Mouse (Mus musculus) liver, adult 2 months (tissue): ENCODE data around the gene Olfr874.

Experiments used
- CTCF ChIP-seq: fragments of 200-500 bp; IDR thresholded peaks from 2 replicates; pipeline ENCODE4 v1.5.1; 2011; ENCODE audit warnings: low read depth, low read length, control low read depth
- POLR2A ChIP-seq: fragments of 200-500 bp; IDR thresholded peaks from 2 replicates; pipeline ENCODE4 v1.6.1; 2011; ENCODE audit warnings: low read length, control low read depth; ENCODE audit not compliant: insufficient read depth; ENCODE audit errors: extremely low read depth

DNA sequence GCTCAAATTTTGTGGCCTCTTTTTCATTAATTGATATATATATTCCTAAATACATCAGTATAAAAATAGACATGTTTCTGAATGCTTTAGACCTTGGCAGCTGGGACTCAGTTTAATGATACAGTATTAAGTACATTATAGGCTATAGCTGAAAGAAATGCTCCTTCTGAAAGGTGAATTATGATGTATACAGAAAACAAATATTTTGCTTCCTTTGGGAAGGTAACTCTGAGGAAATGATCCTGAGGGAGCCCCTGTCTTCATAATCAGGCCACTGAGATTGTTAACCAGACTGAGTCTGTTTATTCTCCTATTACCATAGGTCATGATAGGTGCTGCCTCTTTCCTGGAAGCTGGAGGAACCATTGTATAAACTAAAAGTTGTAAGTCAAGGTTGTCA lies at the start of gene Olfr874:
- TF ChIP-seq POLR2A, result no peak
- TF ChIP-seq CTCF, result no peak
